Mouse (Mus musculus) midbrain, postnatal 0 days (tissue): Measurements from ENCODE around the gene Trpm8. TPM values are rescaled to one million over a fixed set of nuclear protein-coding genes. Genes with fewer than 3 reads are reported as not detected.

Experiments
- ATAC-seq: fragments of 200-750 bp; cut with Nextera tagmentation; 2 replicates; pipeline ENCODE4 v1.8.0; 2017; ENCODE audit warnings: moderate number of reproducible peaks, mild to moderate bottlenecking, moderate TSS enrichment, moderate library complexity; ENCODE audit not compliant: low FRiP score
- DNase-seq: peaks from one replicate; pipeline ENCODE4 v3.0.0-alpha.2; 2015; ENCODE audit warnings: low spot score
- H3K27ac ChIP-seq: fragments of 300-500 bp; sonication (generic); 2 replicates; pipeline ENCODE4 v1.5.1; 2014; ENCODE audit warnings: low read depth, mild to moderate bottlenecking, low read length, mixed read lengths
- H3K27me3 ChIP-seq: fragments of 300-500 bp; sonication (generic); 2 replicates; pipeline ENCODE4 v1.6.1; 2014; ENCODE audit warnings: low read length, control low read depth, mixed read lengths; ENCODE audit not compliant: insufficient read depth
- H3K36me3 ChIP-seq: fragments of 300-500 bp; sonication (generic); 2 replicates; pipeline ENCODE4 v1.6.1; 2014; ENCODE audit warnings: low read length, control low read depth, mixed read lengths; ENCODE audit not compliant: insufficient read depth
- H3K4me1 ChIP-seq: fragments of 300-500 bp; sonication (generic); 2 replicates; pipeline ENCODE4 v1.6.1; 2014; ENCODE audit warnings: mild to moderate bottlenecking, control low read depth, antibody characterized with exemption, low read length, mixed read lengths; ENCODE audit not compliant: insufficient read depth
- H3K4me2 ChIP-seq: fragments of 300-500 bp; sonication (generic); 2 replicates; pipeline ENCODE4 v1.6.1; 2014; ENCODE audit warnings: low read depth, mild to moderate bottlenecking, low read length, mixed read lengths; ENCODE audit not compliant: poor library complexity, severe bottlenecking
- H3K4me3 ChIP-seq: fragments of 300-500 bp; sonication (generic); 2 replicates; pipeline ENCODE4 v1.5.1; 2014; ENCODE audit warnings: low read depth, mild to moderate bottlenecking, low read length, moderate library complexity
- H3K9ac ChIP-seq: fragments of 300-500 bp; sonication (generic); replicated peaks from 2 replicates; pipeline ENCODE4 v1.6.1; 2014; ENCODE audit warnings: mild to moderate bottlenecking, low read length, moderate library complexity, mixed read lengths; ENCODE audit not compliant: poor library complexity, severe bottlenecking
- H3K9me3 ChIP-seq: fragments of 300-500 bp; sonication (generic); 2 replicates; pipeline ENCODE4 v1.6.1; 2016; ENCODE audit warnings: low read length, control low read depth
- CTCF ChIP-seq: IDR thresholded peaks from 2 replicates; pipeline ENCODE4 v1.5.1; 2016; ENCODE audit warnings: antibody characterized with exemption, mild to moderate bottlenecking
- WGBS: fragments of 180-500 bp; shearing (Covaris S2); extraction: QIAGEN DNeasy Blood & Tissue Kit; methylation state at CpG from one replicate; pipeline ENCODE4 v1.1.7; 2014; 5-methylcytosine and 5-hydroxymethylcytosine counted together
- polyA plus RNA-seq: library from polyadenylated mRNA; unstranded; fragments of >200 nt; fragmentation: Nextera tagmentation; extraction: Ambion mirVana; gene quantifications from 2 replicates; pipeline ENCODE4 v1.2.1, GENCODE M21; 2015
- total RNA-seq: library from RNA; depleted of rRNA; stranded (reverse); fragments of >200 nt; gene quantifications from 2 replicates; pipeline ENCODE4 v1.2.3, GENCODE M21; 2014

Trpm8 gene
- total and polyA plus RNA-seq, 2 experiments from 2014 or later, result 0.21 to 1.2 TPM

GRCm38 (mm10) chr1:88250023-88250422 is 27.4 kb upstream of the Trpm8 start:
- H3K4me3 ChIP-seq, result no peak overlapping the region
- no peak overlapping the region for H3K4me2 ChIP-seq
- peaks cover 97% of the 10 kb centered on the region for H3K9me3 ChIP-seq
- WGBS, result 80% methylated on average over 5 of the region's 5 CpGs
- H3K27ac ChIP-seq, result no peak overlapping the region
- no peaks in the 10 kb centered on the region for H3K4me1 ChIP-seq
- TF ChIP-seq CTCF, result no peak
- DNase-seq (no peak), ATAC-seq (no peak)
- no peaks in the 10 kb centered on the region for H3K27me3 ChIP-seq
- H3K9ac ChIP-seq, result no peak overlapping the region
- no peaks in the 10 kb centered on the region for H3K36me3 ChIP-seq

- H3K4me2 ChIP-seq, result no peak overlapping the region
- H3K9me3 ChIP-seq, result peaks cover 95% of the 10 kb centered on the region
- WGBS, result 77% methylated on average over 8 of the region's 8 CpGs
- TF ChIP-seq CTCF, result no peak
- DNase-seq (no peak), ATAC-seq (no peak)
- no peaks in the 10 kb centered on the region for H3K27me3 ChIP-seq
- no peak overlapping the region for H3K9ac ChIP-seq
- H3K4me1 ChIP-seq, result no peaks in the 10 kb centered on the region
- H3K4me3 ChIP-seq, result no peak overlapping the region
- no peaks in the 10 kb centered on the region for H3K36me3 ChIP-seq
- H3K27ac ChIP-seq, result no peak overlapping the region
Observed at GRCm38 (mm10) chr1:88253106-88253505, 24.4 kb upstream of the Trpm8 start.

- Histone ChIP-seq H3K27me3 (no peaks in the 10 kb centered on the region), H3K4me1 (no peaks in the 10 kb centered on the region), H3K4me2 (no peak overlapping the region), H3K36me3 (no peaks in the 10 kb centered on the region), H3K9ac (no peak overlapping the region), H3K9me3 (peaks cover 94% of the 10 kb centered on the region), H3K27ac (no peak overlapping the region), H3K4me3 (no peak overlapping the region)
- no peak for DNase-seq
- no peak for TF ChIP-seq CTCF
- ATAC-seq, result no peak
- WGBS, result 72% methylated on average over 6 of the region's 6 CpGs
Observed at GRCm38 (mm10) chr1:88253540-88253939, 23.9 kb upstream of the Trpm8 start.

GRCm38 (mm10) chr1:88254793-88255465 is 22.5 kb upstream of the Trpm8 start:
- ATAC-seq (no peak), DNase-seq (peak; percentile 75)
- H3K9me3 ChIP-seq, result peaks cover 83% of the 10 kb centered on the region
- no peak overlapping the region for H3K9ac ChIP-seq
- no peak overlapping the region for H3K4me2 ChIP-seq
- 88% methylated on average over 12 of the region's 12 CpGs for WGBS
- no peak overlapping the region for H3K4me3 ChIP-seq
- peaks cover 8% of the 10 kb centered on the region for H3K36me3 ChIP-seq
- H3K27me3 ChIP-seq, result no peaks in the 10 kb centered on the region
- H3K4me1 ChIP-seq, result no peaks in the 10 kb centered on the region
- no peak overlapping the region for H3K27ac ChIP-seq
- TF ChIP-seq CTCF, result no peak

GRCm38 (mm10) chr1:88255466-88255857 is 22.0 kb upstream of the Trpm8 start:
- no peak for ATAC-seq
- H3K9me3 ChIP-seq, result peaks cover 82% of the 10 kb centered on the region
- DNase-seq, result no peak
- no peak overlapping the region for H3K27ac ChIP-seq
- no peaks in the 10 kb centered on the region for H3K4me1 ChIP-seq
- no peak for TF ChIP-seq CTCF
- no peak overlapping the region for H3K4me3 ChIP-seq
- 60% methylated on average over 2 of the region's 2 CpGs for WGBS
- no peaks in the 10 kb centered on the region for H3K27me3 ChIP-seq
- H3K4me2 ChIP-seq, result no peak overlapping the region
- peaks cover 13% of the 10 kb centered on the region for H3K36me3 ChIP-seq
- no peak overlapping the region for H3K9ac ChIP-seq

- ATAC-seq (no peak), DNase-seq (no peak)
- Histone ChIP-seq H3K4me2 (no peak overlapping the region), H3K27me3 (no peaks in the 10 kb centered on the region), H3K9me3 (peaks cover 74% of the 10 kb centered on the region), H3K36me3 (peaks cover 20% of the 10 kb centered on the region), H3K27ac (no peak overlapping the region), H3K9ac (no peak overlapping the region), H3K4me3 (no peak overlapping the region), H3K4me1 (no peaks in the 10 kb centered on the region)
- WGBS, result 80% methylated on average over 13 of the region's 13 CpGs
- TF ChIP-seq CTCF, result no peak
Observed at GRCm38 (mm10) chr1:88255989-88256754, 21.3 kb upstream of the Trpm8 start.
